Mouse (Mus musculus) liver, embryonic 14.5 days (tissue): ENCODE data around the gene Rab7b.

Experiments
- CTCF ChIP-seq: IDR thresholded peaks from 2 replicates; pipeline ENCODE4 v1.5.1; 2016; ENCODE audit warnings: antibody characterized with exemption, low read depth, control low read depth
- EP300 ChIP-seq: IDR thresholded peaks from 2 replicates; pipeline ENCODE4 v1.6.1; 2016; ENCODE audit warnings: antibody characterized with exemption, low read depth

GRCm38 (mm10) chr1:131733474-131734180, 45.1 kb downstream of the Rab7b start:
- TF ChIP-seq CTCF (no peak), EP300 (no peak)
